Mouse (Mus musculus) embryo, embryonic 11 days (tissue): ENCODE data around the gene Mad2l1bp.
A peak's percentile ranks its signal among the peaks of the same experiment; 100 is the strongest.

Experiments
- DNase-seq: peaks from one replicate; pipeline ENCODE4 v3.0.0-alpha.2; 2015

The Mad2l1bp gene

GRCm38 (mm10) chr17:46154336-46154735 is 983 bp upstream of the Mad2l1bp start:
- DNase-seq = no peak

GRCm38 (mm10) chr17:46143578-46144423 is 9.6 kb downstream of the Mad2l1bp start, which contains the start of gene Rsph9:
TSS of gene Rsph9 (minus strand) at chr17:46144216.
- peak; percentile 90 for DNase-seq

GRCm38 (mm10) chr17:46139872-46140271 is 13.5 kb downstream of the Mad2l1bp start:
- DNase-seq = no peak

- no peak for DNase-seq
Observed at GRCm38 (mm10) chr17:46138563-46139236, 14.7 kb downstream of the Mad2l1bp start.

- DNase-seq = no peak
Observed at GRCm38 (mm10) chr17:46132862-46133261, 20.5 kb downstream of the Mad2l1bp start.

- peak; percentile 80 for DNase-seq
Observed at GRCm38 (mm10) chr17:46132058-46132718, 21.2 kb downstream of the Mad2l1bp start.

- DNase-seq = no peak
Observed at GRCm38 (mm10) chr17:46129741-46130498, 23.4 kb downstream of the Mad2l1bp start.

GRCm38 (mm10) chr17:46127814-46128493 is 25.4 kb downstream of the Mad2l1bp start:
- DNase-seq = no peak

GRCm38 (mm10) chr17:46126608-46127007 is 26.7 kb downstream of the Mad2l1bp start:
- DNase-seq = no peak

- no peak for DNase-seq
Observed at GRCm38 (mm10) chr17:46123953-46124700, 29.2 kb downstream of the Mad2l1bp start.

GRCm38 (mm10) chr17:46123285-46123684 is 30.1 kb downstream of the Mad2l1bp start:
- no peak for DNase-seq

- DNase-seq = no peak
Observed at GRCm38 (mm10) chr17:46122791-46123190, 30.6 kb downstream of the Mad2l1bp start.

- no peak for DNase-seq
Observed at GRCm38 (mm10) chr17:46119641-46120040, 33.7 kb downstream of the Mad2l1bp start.

GRCm38 (mm10) chr17:46118423-46118850 is 34.9 kb downstream of the Mad2l1bp start:
- no peak for DNase-seq

GRCm38 (mm10) chr17:46117623-46118422 is 35.5 kb downstream of the Mad2l1bp start:
- peak; percentile 19 for DNase-seq

GRCm38 (mm10) chr17:46116881-46117280 is 36.5 kb downstream of the Mad2l1bp start:
- DNase-seq = no peak

GRCm38 (mm10) chr17:46116138-46116537 is 37.2 kb downstream of the Mad2l1bp start:
- DNase-seq = peak; percentile 26

GRCm38 (mm10) chr17:46115489-46115888 is 37.9 kb downstream of the Mad2l1bp start:
- DNase-seq = no peak

- DNase-seq = peak; percentile 94
Observed at GRCm38 (mm10) chr17:46110402-46111289, 42.7 kb downstream of the Mad2l1bp start, which contains the start of gene Mrps18a. TSS of gene Mrps18a (plus strand) at chr17:46110986.
